Mouse (Mus musculus): ENCODE results near the gene Rin2. TPM values are rescaled to one million over a fixed set of nuclear protein-coding genes. Genes with fewer than 3 reads are reported as not detected.

Gene Rin2
- polyA plus RNA-seq (2016; fragmentation: Nextera tagmentation; extraction: Ambion mirVana), result 16.1 and 18.1 TPM in 2 replicates

DNA sequence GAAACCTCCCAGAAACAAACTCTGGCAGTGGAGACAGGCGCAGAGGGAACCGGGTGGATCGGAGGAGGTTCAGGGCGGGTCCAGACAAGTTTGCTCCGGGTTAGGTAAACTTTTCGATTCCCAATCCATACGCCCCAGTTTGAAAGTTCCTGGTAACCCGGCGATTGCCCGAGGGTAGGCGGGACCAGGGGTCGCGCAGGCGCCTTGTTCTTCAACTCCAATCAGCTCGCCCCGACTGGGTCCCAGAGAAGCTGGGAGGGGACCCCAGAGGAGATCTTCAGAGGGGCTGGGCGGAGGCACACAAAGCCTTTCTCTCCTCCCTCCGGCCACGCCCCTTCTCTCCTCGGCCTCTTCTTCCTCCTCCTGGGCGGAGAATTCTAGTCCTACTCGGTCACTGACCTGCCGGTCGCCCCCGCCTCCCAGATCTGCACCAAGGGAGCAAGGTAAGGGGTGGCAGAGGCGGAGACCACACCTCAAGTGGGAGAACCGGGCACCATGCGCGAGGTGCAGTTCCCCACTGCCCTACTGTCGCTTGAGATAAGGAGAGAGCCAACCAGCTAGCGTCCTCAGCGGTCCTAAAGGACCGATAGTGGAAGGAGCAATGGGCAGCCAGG lies at the start of gene Rin2:
TSS of gene Rin2 (plus strand) at position 74 of the 614 bp plus-strand sequence.
- no peaks in the 10 kb centered on the region for H3K9me3 ChIP-seq
- peak within 1 kb of the TSS; percentile 66 for H3K4me3 ChIP-seq
- H3K4me1 ChIP-seq, result peaks cover 19% of the 10 kb centered on the region
- H3K27ac ChIP-seq, result no peak within 1 kb of the TSS
- peak; percentile 90 for ATAC-seq (ENCODE audit: low FRiP score, low read depth)
- peak within 1 kb of the TSS; percentile 56 for H3K9ac ChIP-seq
- H3K4me2 ChIP-seq (replicated peaks), result peak within 1 kb of the TSS; percentile 84
- WGBS, result under 1% methylated on average over 33 of the region's 33 CpGs
- no peaks in the 10 kb centered on the region for H3K36me3 ChIP-seq
- H3K27me3 ChIP-seq (replicated peaks), result no peaks in the 10 kb centered on the region

DNA sequence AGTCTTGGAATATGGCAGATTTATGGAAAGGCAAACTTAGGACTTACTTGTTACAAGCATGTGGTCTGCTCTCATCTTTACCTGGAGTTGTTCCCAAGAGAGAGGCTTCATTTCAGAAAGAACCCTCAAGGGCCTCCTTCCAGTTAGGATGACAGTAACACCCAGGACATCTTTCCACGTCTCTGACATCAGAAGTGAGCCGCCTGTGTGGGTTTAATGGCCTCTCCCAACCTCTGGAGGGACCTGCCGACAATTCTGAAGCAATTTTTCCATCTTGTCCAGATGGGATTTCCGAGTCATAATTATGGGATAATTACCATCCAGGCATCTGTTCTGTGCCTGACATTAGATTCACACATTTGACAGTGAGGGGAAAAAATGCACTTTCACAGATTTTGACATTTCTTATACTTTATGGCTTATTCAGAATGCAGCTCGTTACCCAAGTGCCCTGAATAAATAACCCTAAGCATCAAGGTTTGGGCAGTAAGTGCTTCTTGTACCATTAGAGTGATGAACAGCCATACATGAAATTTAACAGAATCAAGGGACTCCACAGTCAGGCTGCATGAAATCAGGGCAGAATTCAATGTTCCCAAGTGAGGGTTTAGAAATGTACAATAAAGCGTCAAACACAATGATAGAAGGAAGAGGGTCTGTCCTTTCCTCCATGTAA lies 43.8 kb upstream of the Rin2 start:
- Histone ChIP-seq H3K27me3 (replicated peaks) (no peaks in the 10 kb centered on the region), H3K36me3 (no peaks in the 10 kb centered on the region), H3K4me1 (no peaks in the 10 kb centered on the region), H3K27ac (no peak overlapping the region), H3K4me2 (replicated peaks) (no peak overlapping the region), H3K4me3 (no peak overlapping the region), H3K9me3 (no peaks in the 10 kb centered on the region), H3K9ac (no peak overlapping the region)
- ATAC-seq (ENCODE audit: low FRiP score, low read depth), result peak; percentile 65; the same call in 1 of the 2 replicates
- 63% methylated on average over 6 of the region's 6 CpGs for WGBS

DNA sequence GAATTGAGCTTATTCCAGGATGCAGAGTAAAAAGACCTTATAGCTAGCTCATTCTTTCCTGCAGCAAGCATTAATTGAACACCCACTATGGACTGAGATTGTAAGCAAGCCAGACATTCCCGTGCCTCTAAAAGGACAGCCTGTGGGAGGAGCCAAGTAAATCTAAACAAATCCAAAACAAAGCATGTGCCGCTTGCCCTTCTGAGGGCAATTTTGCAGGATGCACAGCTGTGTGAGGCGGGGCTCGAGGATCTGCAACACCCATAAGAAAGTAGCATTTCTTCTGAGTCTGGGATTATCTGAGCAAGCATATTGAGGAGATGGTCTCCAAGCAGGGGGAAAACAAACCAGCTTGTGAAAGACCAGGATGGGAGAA lies 43.2 kb upstream of the Rin2 start:
- 48% methylated on average over 4 of the region's 4 CpGs for WGBS
- Histone ChIP-seq H3K36me3 (no peaks in the 10 kb centered on the region), H3K9ac (no peak overlapping the region), H3K4me2 (replicated peaks) (no peak overlapping the region), H3K4me3 (no peak overlapping the region), H3K4me1 (no peaks in the 10 kb centered on the region), H3K27ac (no peak overlapping the region), H3K9me3 (no peaks in the 10 kb centered on the region), H3K27me3 (replicated peaks) (no peaks in the 10 kb centered on the region)
- no peak for ATAC-seq (ENCODE audit: low FRiP score, low read depth)

- H3K4me2 ChIP-seq (replicated peaks), result no peak overlapping the region
- no peaks in the 10 kb centered on the region for H3K27me3 ChIP-seq (replicated peaks)
- WGBS, result 88% methylated on average over 5 of the region's 5 CpGs
- H3K4me1 ChIP-seq, result no peaks in the 10 kb centered on the region
- no peak for ATAC-seq (ENCODE audit: low FRiP score, low read depth)
- H3K27ac ChIP-seq, result no peak overlapping the region
- H3K9ac ChIP-seq, result no peak overlapping the region
- H3K4me3 ChIP-seq, result no peak overlapping the region
- H3K9me3 ChIP-seq, result no peaks in the 10 kb centered on the region
- H3K36me3 ChIP-seq, result no peaks in the 10 kb centered on the region
Measured at GRCm38 (mm10) chr2:145633811-145634210, 41.2 kb upstream of the Rin2 start.

- 65% methylated on average over 21 of the region's 21 CpGs for WGBS
- Histone ChIP-seq H3K27ac (no peak overlapping the region), H3K36me3 (no peaks in the 10 kb centered on the region), H3K27me3 (replicated peaks) (no peaks in the 10 kb centered on the region), H3K4me1 (0 out of 2 replicates have a peak, but pooled peaks cover 7% of the 10 kb centered on the region), H3K9me3 (no peaks in the 10 kb centered on the region), H3K4me3 (no peak overlapping the region), H3K9ac (no peak overlapping the region), H3K4me2 (replicated peaks) (no peak overlapping the region)
- ATAC-seq (ENCODE audit: low FRiP score, low read depth), result no peak
Measured at GRCm38 (mm10) chr2:145640255-145640984, 34.6 kb upstream of the Rin2 start.

GRCm38 (mm10) chr2:145655373-145655960 lies 19.5 kb upstream of the Rin2 start:
- Histone ChIP-seq H3K4me3 (no peak overlapping the region), H3K9ac (no peak overlapping the region), H3K4me2 (replicated peaks) (no peak overlapping the region), H3K27me3 (replicated peaks) (no peaks in the 10 kb centered on the region), H3K36me3 (no peaks in the 10 kb centered on the region), H3K27ac (no peak overlapping the region), H3K4me1 (no peaks in the 10 kb centered on the region), H3K9me3 (no peaks in the 10 kb centered on the region)
- 33% methylated on average over 12 of the region's 12 CpGs for WGBS
- ATAC-seq (ENCODE audit: low FRiP score, low read depth), result peak; percentile 53; the same call in 1 of the 2 replicates

DNA sequence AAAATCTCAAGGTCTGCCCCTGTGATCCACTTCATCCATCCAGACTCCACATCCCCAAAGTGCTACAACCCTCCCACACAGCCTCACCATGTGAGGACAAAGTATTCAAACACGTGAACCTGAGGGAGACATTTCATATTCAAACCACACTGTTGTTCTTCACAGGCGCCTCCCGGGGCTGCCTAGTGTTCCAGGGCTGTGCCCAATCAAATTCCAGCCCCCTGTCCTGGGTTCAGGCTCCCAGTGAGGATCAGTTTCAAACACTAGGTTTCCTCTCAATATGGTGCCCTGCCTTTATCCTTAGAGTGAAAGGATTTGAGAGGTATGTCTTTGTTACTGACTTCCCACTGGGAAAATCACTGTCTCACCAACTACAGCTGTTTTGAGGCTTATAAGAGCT lies 18.9 kb upstream of the Rin2 start:
- no peaks in the 10 kb centered on the region for H3K9me3 ChIP-seq
- H3K27me3 ChIP-seq (replicated peaks), result no peaks in the 10 kb centered on the region
- no peaks in the 10 kb centered on the region for H3K4me1 ChIP-seq
- no peak overlapping the region for H3K4me2 ChIP-seq (replicated peaks)
- H3K27ac ChIP-seq, result no peak overlapping the region
- H3K36me3 ChIP-seq, result no peaks in the 10 kb centered on the region
- no peak for ATAC-seq (ENCODE audit: low FRiP score, low read depth)
- no peak overlapping the region for H3K4me3 ChIP-seq
- H3K9ac ChIP-seq, result no peak overlapping the region
- WGBS, result 54% methylated on average over 3 of the region's 3 CpGs

- Histone ChIP-seq H3K4me3 (no peak overlapping the region), H3K4me1 (no peaks in the 10 kb centered on the region), H3K4me2 (replicated peaks) (no peak overlapping the region), H3K27ac (no peak overlapping the region), H3K36me3 (no peaks in the 10 kb centered on the region), H3K9ac (no peak overlapping the region), H3K9me3 (no peaks in the 10 kb centered on the region), H3K27me3 (replicated peaks) (no peaks in the 10 kb centered on the region)
- ATAC-seq (ENCODE audit: low FRiP score, low read depth), result no peak
- WGBS, result 61% methylated on average over 1 of the region's 1 CpGs
Measured at GRCm38 (mm10) chr2:145656716-145657115, 18.3 kb upstream of the Rin2 start.

GRCm38 (mm10) chr2:145661242-145661641 lies 13.8 kb upstream of the Rin2 start:
- no peak overlapping the region for H3K4me2 ChIP-seq (replicated peaks)
- H3K27me3 ChIP-seq (replicated peaks), result no peaks in the 10 kb centered on the region
- no peak for ATAC-seq (ENCODE audit: low FRiP score, low read depth)
- no peak overlapping the region for H3K27ac ChIP-seq
- H3K4me3 ChIP-seq, result no peak overlapping the region
- no peak overlapping the region for H3K9ac ChIP-seq
- no peaks in the 10 kb centered on the region for H3K9me3 ChIP-seq
- H3K4me1 ChIP-seq, result no peaks in the 10 kb centered on the region
- 81% methylated on average over 6 of the region's 7 CpGs for WGBS
- no peaks in the 10 kb centered on the region for H3K36me3 ChIP-seq

DNA sequence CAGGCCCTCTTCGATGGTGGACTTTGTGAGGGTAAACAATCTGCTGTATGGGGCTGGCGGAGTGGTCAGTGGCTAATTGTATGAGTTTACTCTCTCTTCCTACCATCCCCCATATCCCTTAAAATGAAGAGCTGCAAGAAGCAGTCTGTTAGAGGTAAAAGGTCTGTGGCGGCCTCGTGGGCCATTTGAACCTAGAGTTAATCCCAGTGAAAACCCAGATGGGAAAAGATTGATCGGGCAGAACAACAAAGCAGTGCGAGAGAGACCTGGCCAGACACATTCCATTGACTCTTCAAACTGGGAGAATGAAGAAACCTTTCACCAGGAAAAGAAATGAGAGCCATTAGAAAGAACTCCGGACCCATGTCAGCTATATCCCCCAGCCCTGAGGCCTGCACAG lies 11.1 kb upstream of the Rin2 start:
- Histone ChIP-seq H3K9me3 (no peaks in the 10 kb centered on the region), H3K27ac (no peak overlapping the region), H3K4me1 (no peaks in the 10 kb centered on the region), H3K27me3 (replicated peaks) (no peaks in the 10 kb centered on the region), H3K4me2 (replicated peaks) (no peak overlapping the region), H3K36me3 (no peaks in the 10 kb centered on the region), H3K9ac (no peak overlapping the region), H3K4me3 (no peak overlapping the region)
- WGBS, result 94% methylated on average over 7 of the region's 7 CpGs
- no peak for ATAC-seq (ENCODE audit: low FRiP score, low read depth)

DNA sequence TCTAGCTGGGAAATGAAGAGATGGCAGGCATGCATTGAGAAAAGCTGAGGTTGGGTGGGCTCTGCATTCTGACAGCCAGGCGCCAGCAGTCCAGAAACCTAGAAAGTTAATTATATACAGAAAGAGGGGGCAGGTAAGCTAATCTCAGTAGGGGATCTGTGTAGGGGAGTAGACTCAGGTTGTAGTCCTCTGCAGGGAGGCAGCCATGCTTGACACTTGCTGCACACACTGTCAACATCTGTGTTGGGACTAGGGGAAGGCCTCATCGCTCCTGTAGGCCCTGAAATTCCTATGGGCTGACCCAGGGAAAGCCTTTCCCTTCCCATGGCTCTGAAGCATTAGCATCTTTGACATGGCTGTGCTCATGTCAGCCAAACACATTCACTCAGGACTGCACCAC lies 10.7 kb upstream of the Rin2 start:
- no peak overlapping the region for H3K4me2 ChIP-seq (replicated peaks)
- no peaks in the 10 kb centered on the region for H3K4me1 ChIP-seq
- no peak overlapping the region for H3K9ac ChIP-seq
- no peak for ATAC-seq (ENCODE audit: low FRiP score, low read depth)
- no peaks in the 10 kb centered on the region for H3K9me3 ChIP-seq
- WGBS, result 87% methylated on average over 2 of the region's 2 CpGs
- no peak overlapping the region for H3K27ac ChIP-seq
- no peaks in the 10 kb centered on the region for H3K27me3 ChIP-seq (replicated peaks)
- no peak overlapping the region for H3K4me3 ChIP-seq
- H3K36me3 ChIP-seq, result no peaks in the 10 kb centered on the region

- no peak for ATAC-seq (ENCODE audit: low FRiP score, low read depth)
- Histone ChIP-seq H3K36me3 (no peaks in the 10 kb centered on the region), H3K9me3 (no peaks in the 10 kb centered on the region), H3K4me2 (replicated peaks) (no peak overlapping the region), H3K4me3 (no peak overlapping the region), H3K4me1 (no peaks in the 10 kb centered on the region), H3K27ac (no peak overlapping the region), H3K27me3 (replicated peaks) (no peaks in the 10 kb centered on the region), H3K9ac (no peak overlapping the region)
- 87% methylated on average over 4 of the region's 4 CpGs for WGBS
Measured at GRCm38 (mm10) chr2:145668135-145668534, 6.9 kb upstream of the Rin2 start.

All from neural tube, embryonic 12.5 days (tissue).